16 mouse cellular contexts compared by ENCODE assay signal in genomic region chr3:117441887-117442286, GRCm38 (mm10).
DNase-seq lines count a peak whose midpoint lies in the region; ATAC-seq and TF ChIP-seq lines count a peak whose summit lies in the region.
"Had no signal": no experiment of that assay in that cellular context is flagged by ENCODE, and none has a peak within 500 bp of the region (broad histone marks: within the 10 kb centered on the region; RNA-seq: fewer than 3 reads in every experiment).

No protein-coding gene starts in this region.

- WGBS in forebrain, postnatal 0 days: 60% methylated on average over 3 of the region's 3 CpGs
- WGBS in forebrain, embryonic 12.5 days: 74% methylated on average over 3 of the region's 3 CpGs

- peak; percentile 58 for TF ChIP-seq CTCF in forebrain, postnatal 0 days (IDR thresholded peaks at IDR 0.05; ENCODE audit: low read depth)

- no peak overlapping the region for H3K4me2 ChIP-seq in forebrain, postnatal 0 days (ENCODE audit: low read depth)
- H3K4me2 ChIP-seq in forebrain, embryonic 12.5 days: no peak overlapping the region
- H3K4me2 ChIP-seq: embryonic facial prominence, embryonic 13.5 days; hindbrain, embryonic 15.5 days; limb, embryonic 13.5 days had no signal

- no peak overlapping the region for H3K4me3 ChIP-seq in forebrain, postnatal 0 days (ENCODE audit: low read depth, low read length)
- H3K4me3 ChIP-seq in forebrain, embryonic 12.5 days (replicated peaks): no peak overlapping the region
- H3K4me3 ChIP-seq: embryonic facial prominence, embryonic 13.5 days; hindbrain, embryonic 15.5 days; limb, embryonic 13.5 days had no signal

- H3K27ac ChIP-seq in forebrain, postnatal 0 days (ENCODE audit: low read depth, low read length): no peak overlapping the region
- H3K27ac ChIP-seq in forebrain, embryonic 12.5 days: no peak overlapping the region
- H3K27ac ChIP-seq: embryonic facial prominence, embryonic 13.5 days; hindbrain, embryonic 15.5 days; limb, embryonic 13.5 days; liver, embryonic 14.5 days had no signal

- H3K4me1 ChIP-seq in forebrain, postnatal 0 days (ENCODE audit: insufficient read depth): 0 out of 2 replicates have a peak, but pooled peaks cover 3% of the 10 kb centered on the region
- no peaks in the 10 kb centered on the region for H3K4me1 ChIP-seq in forebrain, embryonic 12.5 days
- H3K4me1 ChIP-seq: hindbrain, embryonic 15.5 days; limb, embryonic 13.5 days had no signal

- H3K36me3 ChIP-seq in forebrain, postnatal 0 days (ENCODE audit: insufficient read depth): no peaks in the 10 kb centered on the region
- H3K36me3 ChIP-seq in forebrain, embryonic 12.5 days (replicated peaks): no peaks in the 10 kb centered on the region
- H3K36me3 ChIP-seq: embryonic facial prominence, embryonic 13.5 days; hindbrain, embryonic 15.5 days; limb, embryonic 13.5 days had no signal

- peak; percentile 59 for DNase-seq in forebrain, postnatal 0 days
- peak; percentile 13 for DNase-seq in layer of hippocampus, adult 9-11 months
- DNase-seq in layer of hippocampus, postnatal 36 days: no peak
- DNase-seq in right cerebral cortex, postnatal 10 days (ENCODE audit: low spot score in 2 of 2): peak; percentile 36 to 46
- DNase-seq in right cerebral cortex, postnatal 4 days: no peak
- no peak for DNase-seq in MN1 (ENCODE audit: low spot score)
- DNase-seq: gastrocnemius, postnatal 25 days; heart, postnatal 14 days; kidney, adult 2 months; kidney, postnatal 36 days had no signal

- H3K9ac ChIP-seq in forebrain, postnatal 0 days: no peak overlapping the region
- no peak overlapping the region for H3K9ac ChIP-seq in forebrain, embryonic 12.5 days
- H3K9ac ChIP-seq: embryonic facial prominence, embryonic 13.5 days; hindbrain, embryonic 15.5 days; limb, embryonic 13.5 days; liver, embryonic 14.5 days had no signal

- no peak for ATAC-seq in forebrain, postnatal 0 days
- ATAC-seq in forebrain, embryonic 12.5 days (ENCODE audit: low FRiP score): no peak
- ATAC-seq: lung, postnatal 0 days had no signal

- H3K27me3 ChIP-seq in forebrain, postnatal 0 days (ENCODE audit: insufficient read depth, low read length): no peaks in the 10 kb centered on the region
- no peaks in the 10 kb centered on the region for H3K27me3 ChIP-seq in forebrain, embryonic 12.5 days
- H3K27me3 ChIP-seq: embryonic facial prominence, embryonic 13.5 days; hindbrain, embryonic 15.5 days; limb, embryonic 13.5 days had no signal

- H3K9me3 ChIP-seq in forebrain, postnatal 0 days (ENCODE audit: low read length): no peaks in the 10 kb centered on the region
- H3K9me3 ChIP-seq in forebrain, embryonic 12.5 days: no peaks in the 10 kb centered on the region
- H3K9me3 ChIP-seq: embryonic facial prominence, embryonic 13.5 days; hindbrain, embryonic 15.5 days; limb, embryonic 13.5 days had no signal

Comparison
In these comparisons a context has a peak if more than half of its experiments do, and no peak if none do; other contexts are left out.
1. DNase-seq: peak in forebrain, postnatal 0 days (single experiment), layer of hippocampus, adult 9-11 months (single experiment) and right cerebral cortex, postnatal 10 days (2 of 2); none in layer of hippocampus, postnatal 36 days (0 of 2), right cerebral cortex, postnatal 4 days (single experiment) and MN1 (single experiment).